Mouse (Mus musculus) forebrain, embryonic 11.5 days (tissue): ENCODE measurements at regions not wholly inside any gene's neighbourhood (a gene's known extent, or its start where the extent isn't known, plus 50 kb on each side); places are given as distances from the start of the nearest gene placed in this dataset.
"Not testable (repeated sequence)": the region's sequence is repeated elsewhere in the genome, so short reads cannot be mapped to it uniquely, and the experiment has no call there.

Experiments used
- ATAC-seq: fragments of 200-750 bp; cut with Nextera tagmentation; replicated peaks from 2 replicates; pipeline ENCODE4 v1.8.0; 2017; ENCODE audit warnings: moderate TSS enrichment; ENCODE audit not compliant: low FRiP score
- DNase-seq: peaks from one replicate; pipeline ENCODE4 v3.0.0-alpha.2; 2017; ENCODE audit warnings: low spot score
- H3K27ac ChIP-seq: fragments of 300-500 bp; sonication (generic); 2 replicates; pipeline ENCODE4 v1.5.1; 2014; ENCODE audit warnings: low read depth, low read length
- H3K27me3 ChIP-seq: fragments of 300-500 bp; sonication (generic); 2 replicates; pipeline ENCODE4 v1.6.1; 2014; ENCODE audit warnings: mild to moderate bottlenecking, low read length, mixed read lengths; ENCODE audit not compliant: control insufficient read depth, insufficient read depth
- H3K36me3 ChIP-seq: fragments of 300-500 bp; sonication (generic); 2 replicates; pipeline ENCODE4 v1.6.1; 2014; ENCODE audit warnings: mild to moderate bottlenecking, low read length, moderate library complexity, mixed read lengths; ENCODE audit not compliant: control insufficient read depth, insufficient read depth
- H3K4me1 ChIP-seq: fragments of 300-500 bp; sonication (generic); replicated peaks from 2 replicates; pipeline ENCODE4 v1.6.1; 2014; ENCODE audit warnings: low read length, mixed read lengths; ENCODE audit not compliant: control insufficient read depth, insufficient read depth
- H3K4me2 ChIP-seq: fragments of 300-500 bp; sonication (generic); 2 replicates; pipeline ENCODE4 v1.6.1; 2014; ENCODE audit warnings: low read depth, mild to moderate bottlenecking, low read length, moderate library complexity, mixed read lengths; ENCODE audit not compliant: severe bottlenecking
- H3K4me3 ChIP-seq: fragments of 300-500 bp; sonication (generic); 2 replicates; pipeline ENCODE4 v1.5.1; 2014; ENCODE audit warnings: low read depth, low read length
- H3K9ac ChIP-seq: fragments of 300-500 bp; sonication (generic); 2 replicates; pipeline ENCODE4 v1.6.1; 2014; ENCODE audit warnings: low read length
- H3K9me3 ChIP-seq: fragments of 300-500 bp; sonication (generic); 2 replicates; pipeline ENCODE4 v1.6.1; 2016; ENCODE audit warnings: low read length, mixed read lengths; ENCODE audit not compliant: control insufficient read depth
- WGBS: fragments of 180-500 bp; shearing (Covaris S2); extraction: QIAGEN DNeasy Blood & Tissue Kit; methylation state at CpG from one replicate; pipeline ENCODE4 v1.1.7; 2014; 5-methylcytosine and 5-hydroxymethylcytosine counted together

DNA sequence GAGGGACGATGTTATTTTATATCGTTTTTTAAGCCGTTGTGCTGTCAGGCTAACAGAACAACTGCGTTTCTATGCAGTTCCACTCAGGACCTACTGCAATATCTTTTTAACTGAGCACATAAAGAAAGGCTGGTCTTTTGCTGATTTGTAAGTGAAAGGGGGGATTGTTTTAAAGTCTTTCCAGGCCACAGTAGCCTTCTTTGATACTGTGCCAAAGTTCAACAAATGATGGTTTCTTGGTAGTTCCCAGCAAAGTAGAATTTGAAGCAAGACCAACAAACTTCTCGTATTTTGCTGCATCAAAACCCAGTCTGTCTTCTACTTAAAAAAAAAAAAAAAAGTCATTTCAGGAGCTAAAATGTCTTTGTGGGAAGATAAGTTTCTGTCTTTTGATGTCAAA lies 263.8 kb downstream of the Gxylt1 start:
- DNase-seq (no peak), ATAC-seq (no peak)
- Histone ChIP-seq H3K4me3 (no peak overlapping the region), H3K4me2 (no peak overlapping the region), H3K27ac (no peak overlapping the region), H3K27me3 (no peaks in the 10 kb centered on the region), H3K4me1 (no peaks in the 10 kb centered on the region), H3K9me3 (no peaks in the 10 kb centered on the region), H3K9ac (no peak overlapping the region), H3K36me3 (no peaks in the 10 kb centered on the region)
- WGBS = 79% methylated on average over 5 of the region's 5 CpGs

DNA sequence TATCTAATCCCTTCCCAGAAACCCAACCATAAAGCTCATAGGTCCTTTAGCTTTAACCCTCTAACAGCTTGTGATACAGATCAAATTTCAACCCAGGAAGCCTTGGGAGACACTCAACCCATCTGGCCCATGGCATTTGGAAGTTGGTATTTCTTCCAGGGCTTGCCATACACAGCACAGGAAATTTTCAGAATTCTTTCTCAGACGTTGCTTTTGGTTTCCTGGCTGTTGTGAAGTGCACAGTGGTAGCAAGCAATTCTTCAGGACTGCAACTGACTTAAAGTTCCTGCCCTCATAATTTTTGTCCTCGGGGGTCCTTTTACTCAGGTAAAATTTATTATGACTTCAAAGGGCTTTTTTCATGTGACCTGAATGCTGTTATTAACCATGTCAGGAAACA lies 264.4 kb downstream of the Gxylt1 start:
- Histone ChIP-seq H3K27me3 (no peaks in the 10 kb centered on the region), H3K4me2 (no peak overlapping the region), H3K4me1 (no peaks in the 10 kb centered on the region), H3K36me3 (no peaks in the 10 kb centered on the region), H3K9ac (no peak overlapping the region), H3K9me3 (no peaks in the 10 kb centered on the region), H3K27ac (no peak overlapping the region), H3K4me3 (no peak overlapping the region)
- DNase-seq (no peak), ATAC-seq (no peak)
- WGBS = 63% methylated on average over 2 of the region's 2 CpGs

DNA sequence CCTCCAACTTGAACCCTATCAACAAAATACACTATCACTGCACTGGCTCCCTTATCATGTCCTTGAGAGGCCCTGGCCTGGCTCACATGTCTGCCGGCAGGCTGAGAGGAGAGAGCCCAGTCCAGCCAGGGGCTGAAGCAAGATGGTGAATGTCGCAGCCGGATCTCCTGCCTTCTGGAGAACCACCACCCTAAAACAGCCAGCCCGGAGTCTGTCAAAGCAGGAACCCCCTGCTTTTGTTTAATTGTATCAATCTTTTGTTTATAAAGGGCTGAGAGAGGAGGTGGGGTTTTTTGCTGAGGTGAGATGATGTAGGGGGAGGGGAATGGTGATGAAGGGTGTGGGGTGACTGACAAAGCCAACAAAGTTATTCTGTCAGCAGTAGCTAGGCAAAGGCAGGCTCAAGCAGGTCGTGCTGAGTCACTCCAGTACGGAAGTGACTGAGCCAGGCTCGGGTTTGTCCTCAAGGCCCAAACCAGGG lies 269.2 kb downstream of the Gxylt1 start:
- no peaks in the 10 kb centered on the region for H3K36me3 ChIP-seq

DNA sequence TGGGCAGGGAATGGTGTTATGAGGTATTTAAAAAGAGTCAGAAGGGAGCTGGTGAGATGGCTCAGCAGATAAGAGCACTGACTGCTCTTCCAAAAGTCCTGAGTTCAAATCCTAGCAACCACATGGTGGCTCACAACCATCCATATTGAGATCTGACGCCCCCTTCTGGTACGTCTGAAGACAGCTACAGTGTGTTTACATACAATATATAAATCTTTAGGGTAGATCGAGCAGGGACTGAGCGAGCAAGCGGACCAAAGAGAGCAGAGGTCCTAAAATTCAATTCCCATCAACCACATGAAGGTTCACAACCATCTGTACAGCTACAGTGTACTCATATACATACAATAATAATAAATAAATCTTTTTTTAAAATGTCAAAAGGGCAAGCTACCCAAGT lies 269.8 kb downstream of the Gxylt1 start:
- H3K27ac ChIP-seq, H3K4me1 ChIP-seq, H3K9ac ChIP-seq, ATAC-seq, DNase-seq, H3K27me3 ChIP-seq, H3K4me2 ChIP-seq, H3K36me3 ChIP-seq, H3K4me3 ChIP-seq, H3K9me3 ChIP-seq: not testable (repeated sequence)
- WGBS = 91% methylated on average over 5 of the region's 5 CpGs

More for the DNA sequence above, 269.2 kb downstream of the Gxylt1 start:
- H3K9ac ChIP-seq = no peak overlapping the region
- H3K4me2 ChIP-seq = no peak overlapping the region
- H3K27ac ChIP-seq = no peak overlapping the region
- no peaks in the 10 kb centered on the region for H3K9me3 ChIP-seq
- ATAC-seq (no peak), DNase-seq (no peak)
- WGBS = 50% methylated on average over 7 of the region's 7 CpGs
- no peak overlapping the region for H3K4me3 ChIP-seq
- H3K27me3 ChIP-seq = no peaks in the 10 kb centered on the region
- H3K4me1 ChIP-seq = no peaks in the 10 kb centered on the region

DNA sequence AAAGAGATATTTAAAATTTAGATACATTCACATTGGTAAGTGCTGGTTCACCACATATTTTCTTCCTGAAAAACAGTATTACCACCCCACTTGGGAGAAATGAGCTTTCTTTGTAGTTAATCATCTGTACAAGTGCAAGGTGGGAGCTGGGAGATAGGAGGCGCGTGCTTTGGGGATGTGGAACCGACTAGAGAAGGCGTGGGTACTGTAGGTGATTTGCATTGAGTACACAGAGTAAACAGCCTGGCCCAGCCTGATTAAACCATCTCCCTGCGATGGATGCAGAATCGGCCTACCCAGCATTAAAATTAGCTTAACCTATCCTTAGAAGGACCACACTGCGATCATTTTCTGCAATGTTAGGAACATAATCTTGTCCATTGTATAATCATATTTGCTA lies 270.4 kb downstream of the Gxylt1 start:
- H3K9me3 ChIP-seq = no peaks in the 10 kb centered on the region
- H3K4me1 ChIP-seq = no peaks in the 10 kb centered on the region
- H3K27me3 ChIP-seq = no peaks in the 10 kb centered on the region
- no peak overlapping the region for H3K9ac ChIP-seq
- ATAC-seq (no peak), DNase-seq (no peak)
- H3K27ac ChIP-seq = no peak overlapping the region
- H3K36me3 ChIP-seq = no peaks in the 10 kb centered on the region
- no peak overlapping the region for H3K4me2 ChIP-seq
- H3K4me3 ChIP-seq = no peak overlapping the region
- WGBS = 92% methylated on average over 7 of the region's 7 CpGs

DNA sequence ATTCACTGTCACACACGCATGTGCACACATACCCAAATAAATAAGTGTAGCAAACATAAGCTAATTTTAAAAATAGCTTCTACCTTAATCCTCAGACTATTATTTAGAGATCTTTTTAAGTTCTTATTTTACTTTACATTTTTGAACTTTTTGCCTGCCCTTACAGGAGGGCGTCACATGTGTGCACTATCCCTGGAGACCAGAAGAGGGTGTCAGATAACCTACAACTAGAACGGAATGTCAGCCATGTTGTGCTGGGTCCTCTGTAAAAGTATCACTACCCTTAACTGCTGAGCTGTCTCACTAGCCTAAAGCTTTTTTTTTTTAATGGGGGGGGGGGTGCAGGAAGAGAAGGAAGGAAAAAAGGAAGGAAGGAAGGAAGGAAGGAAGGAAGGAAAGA lies 271.7 kb downstream of the Gxylt1 start:
- no peak overlapping the region for H3K9ac ChIP-seq
- H3K4me3 ChIP-seq = no peak overlapping the region
- H3K9me3 ChIP-seq = no peaks in the 10 kb centered on the region
- H3K36me3 ChIP-seq = no peaks in the 10 kb centered on the region
- no peak overlapping the region for H3K4me2 ChIP-seq
- WGBS = 77% methylated on average over 3 of the region's 3 CpGs
- ATAC-seq = no peak
- no peaks in the 10 kb centered on the region for H3K4me1 ChIP-seq
- no peaks in the 10 kb centered on the region for H3K27me3 ChIP-seq
- no peak for DNase-seq
- no peak overlapping the region for H3K27ac ChIP-seq

DNA sequence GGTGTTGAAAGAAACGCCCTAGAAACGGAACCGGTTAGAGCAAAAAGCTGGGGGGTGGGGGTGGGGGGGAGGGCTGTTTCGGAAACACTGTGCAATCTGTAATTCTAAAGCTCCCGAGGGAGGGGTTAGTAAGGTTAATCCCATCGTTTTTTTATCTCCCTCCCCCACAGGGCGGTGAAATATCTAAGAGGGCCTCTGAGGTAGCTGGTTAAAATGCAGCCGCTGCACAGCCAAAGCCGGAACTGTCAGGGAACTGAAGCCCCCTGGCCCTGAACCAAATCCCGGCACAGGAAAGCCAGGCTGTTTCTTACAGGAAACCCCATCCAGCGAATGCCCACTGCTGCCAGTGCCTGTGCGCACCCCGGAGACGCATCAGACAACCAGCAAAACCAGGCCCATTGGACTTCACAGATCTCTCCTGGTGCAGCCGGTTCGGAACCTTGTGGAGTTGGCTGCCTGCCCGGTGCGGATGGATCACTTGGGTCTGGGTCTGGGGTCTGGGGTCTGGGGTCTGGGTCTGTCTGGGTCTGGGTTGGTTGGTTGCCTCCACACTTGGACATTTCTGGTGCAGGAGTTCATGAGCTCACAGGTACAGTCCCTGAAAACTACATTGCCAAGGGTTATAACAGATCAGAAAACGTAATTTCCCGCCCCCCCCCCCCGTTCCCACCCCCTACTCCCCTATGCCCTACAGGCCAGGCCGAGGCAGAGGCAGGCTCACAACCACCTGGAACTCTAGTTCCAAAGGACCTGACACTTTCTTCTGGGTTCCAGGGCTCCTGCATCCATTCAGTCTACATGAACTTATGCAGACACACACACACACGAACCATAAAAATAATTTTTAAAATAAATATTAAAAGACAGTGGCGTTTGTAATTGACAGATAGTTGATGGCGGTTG lies 272.7 kb downstream of the Gxylt1 start:
- Histone ChIP-seq H3K9me3 (no peaks in the 10 kb centered on the region), H3K27me3 (no peaks in the 10 kb centered on the region), H3K27ac (no peak overlapping the region), H3K4me1 (no peaks in the 10 kb centered on the region), H3K36me3 (no peaks in the 10 kb centered on the region), H3K4me2 (peak overlapping the region; percentile 39), H3K4me3 (0 out of 2 replicates have a peak overlapping the region, but pooled peaks have one; percentile 0), H3K9ac (no peak overlapping the region)
- DNase-seq (peak; percentile 59), ATAC-seq (0 out of 2 replicates have a peak, but pooled peaks have one; percentile 29)
- 31% methylated on average over 25 of the region's 25 CpGs for WGBS

DNA sequence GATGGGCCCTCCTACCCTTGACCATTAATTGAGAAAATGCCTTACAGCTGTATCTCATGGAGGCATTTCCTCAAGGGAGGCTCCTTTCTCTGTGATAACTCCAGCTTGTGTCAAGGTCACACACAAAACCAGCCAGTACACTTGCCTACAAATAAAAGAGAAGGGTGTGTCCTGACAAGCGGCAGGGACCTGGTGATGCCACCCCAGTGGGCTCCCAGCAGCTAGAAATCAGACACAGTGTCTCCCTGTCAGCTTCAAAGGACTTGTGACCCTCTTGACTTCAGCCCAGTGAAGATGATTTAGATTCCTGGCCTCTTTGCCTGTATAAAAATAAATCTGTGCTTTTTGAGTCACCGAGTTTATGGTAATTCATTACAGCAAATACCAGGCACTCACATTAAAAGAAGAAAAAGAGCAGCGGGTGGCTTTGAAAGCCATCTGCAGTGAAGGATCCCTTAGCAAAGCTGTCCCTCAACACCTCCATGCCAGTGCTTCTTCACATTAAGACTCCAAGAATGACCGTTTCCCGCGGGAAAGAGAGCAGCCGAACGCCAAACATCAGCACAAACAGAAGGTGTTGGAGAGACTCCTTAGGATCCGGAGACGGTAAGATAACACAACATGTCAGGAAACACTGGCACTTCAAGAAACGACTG lies 273.5 kb downstream of the Gxylt1 start:
- WGBS = 9% methylated on average over 11 of the region's 11 CpGs
- H3K27ac ChIP-seq = no peak overlapping the region
- DNase-seq = no peak

More for the DNA sequence above, 273.5 kb downstream of the Gxylt1 start:
- Histone ChIP-seq H3K4me1 (no peaks in the 10 kb centered on the region), H3K36me3 (no peaks in the 10 kb centered on the region), H3K9ac (no peak overlapping the region), H3K4me3 (0 out of 2 replicates have a peak overlapping the region, but pooled peaks have one; percentile 0), H3K4me2 (peak overlapping the region; percentile 39; the same call in 1 of the 2 replicates), H3K27me3 (no peaks in the 10 kb centered on the region), H3K9me3 (no peaks in the 10 kb centered on the region)
- no peak for ATAC-seq
